9 mouse cellular contexts compared by ENCODE assay signal in genomic region chr10:61089170-61090142, GRCm38 (mm10). TPM values are rescaled to one million over a fixed set of nuclear protein-coding genes. Genes with fewer than 3 reads are reported as not detected.
DNase-seq lines count a peak whose midpoint lies in the region; ATAC-seq and TF ChIP-seq lines count a peak whose summit lies in the region.
"Had no signal": no experiment of that assay in that cellular context is flagged by ENCODE, and none has a peak within 500 bp of the region (broad histone marks: within the 10 kb centered on the region; RNA-seq: fewer than 3 reads in every experiment).

TSS of gene Pcbd1 (plus strand) at chr10:61089331.

- 13% methylated on average over 32 of the region's 33 CpGs for WGBS in forebrain, postnatal 0 days
- 8% methylated on average over 33 of the region's 33 CpGs for WGBS in liver, postnatal 0 days (ENCODE audit: insufficient replicate concordance)
- 10% methylated on average over 32 of the region's 33 CpGs for WGBS in neural tube, embryonic 15.5 days

- TF ChIP-seq CTCF in layer of hippocampus, adult 2 months (conservative IDR thresholded peaks at IDR 0.05): no peak
- TF ChIP-seq CTCF in forebrain, postnatal 0 days (IDR thresholded peaks at IDR 0.05; ENCODE audit: low read depth): 0 out of 2 replicates have a peak, but pooled peaks have one; percentile 9
- TF ChIP-seq CTCF in liver, postnatal 0 days (IDR thresholded peaks at IDR 0.05; ENCODE audit: low read depth): no peak; the same call in 1 of the 2 replicates

- peak; percentile 40 for ATAC-seq in forebrain, postnatal 0 days
- ATAC-seq in liver, postnatal 0 days: peak; percentile 90
- ATAC-seq in neural tube, embryonic 15.5 days (ENCODE audit: low FRiP score): peak; percentile 39

- peak within 1 kb of the TSS; percentile 55 for H3K4me2 ChIP-seq in forebrain, postnatal 0 days (ENCODE audit: low read depth)
- H3K4me2 ChIP-seq in liver, postnatal 0 days (ENCODE audit: low read depth, low read length): peak within 1 kb of the TSS; percentile 73
- H3K4me2 ChIP-seq in neural tube, embryonic 15.5 days: peak within 1 kb of the TSS; percentile 70

- H3K9me3 ChIP-seq in forebrain, postnatal 0 days (ENCODE audit: low read length): no peaks in the 10 kb centered on the region
- H3K9me3 ChIP-seq in liver, postnatal 0 days (ENCODE audit: low read length): no peaks in the 10 kb centered on the region
- H3K9me3 ChIP-seq in neural tube, embryonic 15.5 days (replicated peaks): no peaks in the 10 kb centered on the region

- TF ChIP-seq EP300 in liver, postnatal 0 days (IDR thresholded peaks at IDR 0.05; ENCODE audit: low read depth): no peak

- H3K27ac ChIP-seq in layer of hippocampus, adult 2 months: peak within 1 kb of the TSS; percentile 39; the same call in 1 of the 2 replicates
- H3K27ac ChIP-seq in forebrain, postnatal 0 days (ENCODE audit: low read depth, low read length): no peak within 1 kb of the TSS
- H3K27ac ChIP-seq in liver, postnatal 0 days (ENCODE audit: low read depth): peak within 1 kb of the TSS; percentile 94
- H3K27ac ChIP-seq in neural tube, embryonic 15.5 days (replicated peaks): no peak within 1 kb of the TSS

- H3K36me3 ChIP-seq in forebrain, postnatal 0 days (ENCODE audit: insufficient read depth): no peaks in the 10 kb centered on the region
- H3K36me3 ChIP-seq in liver, postnatal 0 days (replicated peaks; ENCODE audit: insufficient read depth, low read length): no peaks in the 10 kb centered on the region; the same call in 1 of the 2 replicates
- H3K36me3 ChIP-seq in neural tube, embryonic 15.5 days: no peaks in the 10 kb centered on the region

- peaks cover 4% of the 10 kb centered on the region; the same call in 1 of the 2 replicates for H3K4me1 ChIP-seq in forebrain, postnatal 0 days (ENCODE audit: insufficient read depth)
- peaks cover 13% of the 10 kb centered on the region for H3K4me1 ChIP-seq in liver, postnatal 0 days (ENCODE audit: insufficient read depth)
- peaks cover 15% of the 10 kb centered on the region for H3K4me1 ChIP-seq in neural tube, embryonic 15.5 days

- no peak for DNase-seq in layer of hippocampus, adult 2 months (ENCODE audit: low spot score in 2 of 2)
- no peak for DNase-seq in layer of hippocampus, adult 9-10 months (ENCODE audit: low spot score)
- peak; percentile 61 for DNase-seq in cerebellum, adult 11-12 months
- peak; percentile 32 for DNase-seq in forebrain, postnatal 0 days
- peak; percentile 94 for DNase-seq in kidney, adult 8-10 months
- peak; percentile 82 for DNase-seq in liver, postnatal 0 days
- DNase-seq in spleen, postnatal 4 days (ENCODE audit: low spot score in 2 of 2): no peak

- H3K4me3 ChIP-seq in layer of hippocampus, adult 2 months: peak within 1 kb of the TSS; percentile 48
- H3K4me3 ChIP-seq in forebrain, postnatal 0 days (ENCODE audit: low read depth, low read length): peak within 1 kb of the TSS; percentile 23
- peak within 1 kb of the TSS; percentile 55 for H3K4me3 ChIP-seq in liver, postnatal 0 days (ENCODE audit: low read depth, low read length)
- peak within 1 kb of the TSS; percentile 35 for H3K4me3 ChIP-seq in neural tube, embryonic 15.5 days (replicated peaks)

- no peaks in the 10 kb centered on the region for H3K27me3 ChIP-seq in forebrain, postnatal 0 days (ENCODE audit: insufficient read depth, low read length)
- H3K27me3 ChIP-seq in liver, postnatal 0 days (ENCODE audit: insufficient read depth, low read length): no peaks in the 10 kb centered on the region
- no peaks in the 10 kb centered on the region for H3K27me3 ChIP-seq in neural tube, embryonic 15.5 days (replicated peaks)

- peak within 1 kb of the TSS; percentile 59 for H3K9ac ChIP-seq in forebrain, postnatal 0 days
- peak within 1 kb of the TSS; percentile 76 for H3K9ac ChIP-seq in liver, postnatal 0 days (replicated peaks)
- H3K9ac ChIP-seq in neural tube, embryonic 15.5 days (replicated peaks): peak within 1 kb of the TSS; percentile 36

RNA-seq across cellular contexts. Expression of gene Pcbd1, which starts in this region (rescaled TPM):
- 10 to 100 TPM; 11.2 to 11.7 TPM for total RNA-seq in layer of hippocampus, adult 2 months (2021)
- 13.6 and 15.3 TPM in 2 replicates for total RNA-seq in forebrain, postnatal 0 days (2014; rRNA removed)
- 29.7 and 47.8 TPM in 2 replicates for polyA plus RNA-seq in forebrain, postnatal 0 days (2015; fragmentation: Nextera tagmentation; extraction: Ambion mirVana)
- polyA plus RNA-seq in liver, postnatal 0 days (2015; fragmentation: Nextera tagmentation; extraction: Ambion mirVana): 333 and 355 TPM in 2 replicates
- 48.6 and 52.2 TPM in 2 replicates for polyA plus RNA-seq in neural tube, embryonic 15.5 days (2015; fragmentation: Nextera tagmentation; extraction: Ambion mirVana)
- total RNA-seq: MEL had no signal

Comparison
In these comparisons a context has a peak if more than half of its experiments do, and no peak if none do; other contexts are left out.
1. DNase-seq: peak in cerebellum, adult 11-12 months (single experiment), forebrain, postnatal 0 days (single experiment), kidney, adult 8-10 months (2 of 2) and liver, postnatal 0 days (single experiment); none in layer of hippocampus, adult 2 months (0 of 2), layer of hippocampus, adult 9-10 months (single experiment) and spleen, postnatal 4 days (0 of 2).
2. H3K27ac ChIP-seq: peak in layer of hippocampus, adult 2 months (single experiment) and liver, postnatal 0 days (single experiment); none in forebrain, postnatal 0 days (single experiment) and neural tube, embryonic 15.5 days (single experiment).
3. ATAC-seq: peak in every context shown above with its lines; median percentile 90 in liver, postnatal 0 days; 40 in forebrain, postnatal 0 days; 39 in neural tube, embryonic 15.5 days.
4. Peak in every context shown above with its lines, with median percentiles within 50 percentile points of each other: H3K4me3 ChIP-seq, H3K4me2 ChIP-seq and H3K9ac ChIP-seq.